Mouse (Mus musculus) thymus, adult 2 months (tissue): ENCODE data around the gene Mfap5.

Experiments
- CTCF ChIP-seq: fragments of 200-500 bp; IDR thresholded peaks from 2 replicates; pipeline ENCODE4 v1.5.1; 2012; ENCODE audit warnings: mild to moderate bottlenecking, control low read depth, low read length, moderate library complexity, borderline replicate concordance; ENCODE audit not compliant: control insufficient read depth, poor library complexity, insufficient read depth; ENCODE audit errors: extremely low read depth
- POLR2A ChIP-seq: fragments of 200-500 bp; IDR thresholded peaks from 2 replicates; pipeline ENCODE4 v1.6.1; 2012; ENCODE audit warnings: mild to moderate bottlenecking, low read length, control low read depth, moderate library complexity; ENCODE audit not compliant: control insufficient read depth, poor library complexity, insufficient read depth; ENCODE audit errors: extremely low read depth

GRCm38 (mm10) chr6:122491557-122491956 lies 14.1 kb upstream of the Mfap5 start:
- no peak for TF ChIP-seq CTCF
- no peak for TF ChIP-seq POLR2A
